Mouse (Mus musculus): Measurements from ENCODE around the gene Ankrd22. TPM values are rescaled to one million over a fixed set of nuclear protein-coding genes. Genes with fewer than 3 reads are reported as not detected.

Ankrd22 gene
- not detected in 2 replicates for polyA plus RNA-seq (2014; fragmentation: Nextera tagmentation; extraction: Ambion mirVana)

DNA sequence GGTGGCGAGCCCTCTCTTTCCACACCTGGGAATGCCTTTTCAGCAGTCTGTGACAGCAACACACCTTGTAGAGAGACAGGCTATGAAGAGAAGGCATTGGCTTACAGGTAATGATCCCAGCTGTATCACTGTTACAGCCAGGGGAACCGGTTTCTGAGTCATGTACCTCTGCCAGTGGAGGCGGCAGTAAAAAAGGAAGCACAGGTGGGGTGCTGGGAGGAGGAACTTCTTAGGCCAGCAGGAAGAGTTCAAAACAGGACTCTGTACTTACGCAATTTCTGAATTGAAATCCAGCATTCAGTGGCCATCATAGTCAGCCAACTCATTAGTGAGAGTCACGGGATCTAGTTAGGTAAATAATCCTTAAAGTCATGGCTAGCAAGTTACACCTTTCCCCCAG is at the start of gene Ankrd22:
Ankrd22 (minus strand) TSS at position 163 of the 400 bp plus-strand sequence.
- ATAC-seq (ENCODE audit: insufficient number of reproducible peaks, insufficient read depth, low FRiP score, low read depth) = no peak
- Histone ChIP-seq H3K9me3 (ENCODE audit: control insufficient read depth, low read length) (no peaks in the 10 kb centered on the region), H3K27ac (replicated peaks in 1 of 2; ENCODE audit: control insufficient read depth in 1 of 2, insufficient read depth in 1 of 2, low read depth in 2 of 2, low read length in 2 of 2) (no peak within 1 kb of the TSS), H3K9ac (ENCODE audit: low read length) (no peak within 1 kb of the TSS), H3K4me3 (ENCODE audit: control insufficient read depth in 1 of 2, insufficient read depth in 1 of 2, low read depth in 1 of 2, low read length in 2 of 2) (no peak within 1 kb of the TSS), H3K4me1 (ENCODE audit: control insufficient read depth in 2 of 2, insufficient read depth in 2 of 2, low read length in 2 of 2) (no peaks in the 10 kb centered on the region), H3K4me2 (ENCODE audit: low read length) (no peak within 1 kb of the TSS), H3K36me3 (ENCODE audit: control insufficient read depth, insufficient read depth, low read length) (no peaks in the 10 kb centered on the region), H3K27me3 (ENCODE audit: control insufficient read depth, insufficient read depth, low read length) (no peaks in the 10 kb centered on the region)
- 76% methylated on average over 5 of the region's 5 CpGs for WGBS

DNA sequence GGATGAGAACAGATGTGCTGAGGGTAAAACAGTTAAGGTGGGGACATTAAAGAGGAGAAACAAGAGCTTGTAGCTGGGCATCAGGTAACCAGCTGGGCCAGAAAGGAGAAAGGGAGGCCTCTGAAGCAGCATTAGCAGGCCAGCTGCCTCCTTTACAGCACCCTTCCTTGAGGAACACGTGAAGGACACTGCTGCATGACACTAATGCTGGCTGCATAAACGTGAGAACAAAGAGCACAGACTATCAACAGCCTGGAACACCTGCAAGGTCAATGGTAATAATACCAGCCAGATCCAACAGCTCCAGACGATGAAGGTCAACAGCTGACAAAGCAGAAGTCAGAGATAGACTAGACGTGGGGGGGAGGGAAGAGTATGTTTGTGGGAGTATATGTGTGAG is 48.3 kb upstream of the Ankrd22 start:
- no peak overlapping the region for H3K27ac ChIP-seq (replicated peaks in 1 of 2; ENCODE audit: control insufficient read depth in 1 of 2, insufficient read depth in 1 of 2, low read depth in 2 of 2, low read length in 2 of 2)
- no peaks in the 10 kb centered on the region for H3K36me3 ChIP-seq (ENCODE audit: control insufficient read depth, insufficient read depth, low read length)
- no peak overlapping the region for H3K9ac ChIP-seq (ENCODE audit: low read length)
- no peaks in the 10 kb centered on the region for H3K27me3 ChIP-seq (ENCODE audit: control insufficient read depth, insufficient read depth, low read length)
- H3K4me3 ChIP-seq (ENCODE audit: control insufficient read depth in 1 of 2, insufficient read depth in 1 of 2, low read depth in 1 of 2, low read length in 2 of 2) = no peak overlapping the region
- no peaks in the 10 kb centered on the region for H3K4me1 ChIP-seq (ENCODE audit: control insufficient read depth in 2 of 2, insufficient read depth in 2 of 2, low read length in 2 of 2)
- H3K9me3 ChIP-seq (ENCODE audit: control insufficient read depth, low read length) = no peaks in the 10 kb centered on the region
- WGBS = 46% methylated on average over 4 of the region's 4 CpGs
- ATAC-seq (ENCODE audit: insufficient number of reproducible peaks, insufficient read depth, low FRiP score, low read depth) = no peak
- no peak overlapping the region for H3K4me2 ChIP-seq (ENCODE audit: low read length)

DNA sequence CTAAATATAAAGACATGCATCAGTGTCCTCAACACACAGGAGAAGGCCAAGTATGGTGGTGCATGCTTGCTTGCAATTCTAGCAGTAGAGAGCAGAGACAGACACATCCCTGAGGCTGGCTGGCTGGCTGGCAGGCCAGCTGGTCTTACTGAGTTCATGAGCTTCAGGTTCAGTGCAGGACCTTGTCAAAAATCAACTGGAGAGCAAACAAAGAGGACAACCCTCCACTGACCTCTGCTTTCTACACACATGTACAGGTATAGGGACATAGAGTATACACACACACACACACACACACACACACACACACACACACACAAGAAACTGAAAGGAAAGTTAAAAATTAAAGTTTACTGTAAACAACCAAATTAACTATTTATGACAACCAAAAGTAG is 47.4 kb upstream of the Ankrd22 start:
- Histone ChIP-seq H3K9me3 (ENCODE audit: control insufficient read depth, low read length) (no peaks in the 10 kb centered on the region), H3K27ac (replicated peaks in 1 of 2; ENCODE audit: control insufficient read depth in 1 of 2, insufficient read depth in 1 of 2, low read depth in 2 of 2, low read length in 2 of 2) (no peak overlapping the region), H3K9ac (ENCODE audit: low read length) (no peak overlapping the region), H3K27me3 (ENCODE audit: control insufficient read depth, insufficient read depth, low read length) (no peaks in the 10 kb centered on the region), H3K4me3 (ENCODE audit: control insufficient read depth in 1 of 2, insufficient read depth in 1 of 2, low read depth in 1 of 2, low read length in 2 of 2) (no peak overlapping the region), H3K4me1 (ENCODE audit: control insufficient read depth in 2 of 2, insufficient read depth in 2 of 2, low read length in 2 of 2) (no peaks in the 10 kb centered on the region), H3K4me2 (ENCODE audit: low read length) (no peak overlapping the region), H3K36me3 (ENCODE audit: control insufficient read depth, insufficient read depth, low read length) (no peaks in the 10 kb centered on the region)
- ATAC-seq (ENCODE audit: insufficient number of reproducible peaks, insufficient read depth, low FRiP score, low read depth) = no peak

DNA sequence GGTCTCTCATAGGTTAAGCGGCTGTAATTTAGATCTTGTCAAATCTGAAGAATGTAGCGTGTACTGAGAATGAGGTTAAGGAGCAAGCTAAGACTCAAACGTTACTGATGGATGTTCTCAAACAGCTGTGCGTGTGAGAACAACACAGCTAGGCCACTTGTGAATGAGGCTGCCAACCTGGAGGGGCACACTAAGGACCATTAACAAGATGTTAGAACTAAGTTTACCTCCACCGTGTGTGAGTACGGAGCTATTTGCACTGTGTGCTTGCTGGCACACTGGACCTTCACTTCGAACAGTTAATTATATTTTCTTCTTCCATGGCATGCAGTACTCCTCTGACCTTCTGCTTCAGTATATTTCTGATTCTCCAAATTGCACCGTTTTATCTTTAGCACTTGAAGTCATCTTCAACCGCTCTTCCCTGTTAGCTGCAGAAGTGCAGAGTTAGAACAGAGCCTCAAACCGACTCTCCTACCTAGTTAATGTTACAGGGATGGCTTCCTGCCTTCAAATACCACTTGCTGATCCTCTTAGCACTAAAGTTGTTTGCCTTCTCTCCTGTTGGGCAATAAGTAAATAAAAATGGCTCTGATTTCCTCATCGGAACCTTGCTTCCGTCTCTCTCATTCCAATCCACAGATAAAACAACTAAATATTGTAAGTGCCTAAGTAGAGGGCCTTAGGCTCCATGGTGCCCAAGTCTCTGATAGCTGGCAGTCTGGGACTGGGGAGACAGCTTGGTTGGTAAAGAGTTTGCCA is 46.8 kb upstream of the Ankrd22 start:
- ATAC-seq (ENCODE audit: insufficient number of reproducible peaks, insufficient read depth, low FRiP score, low read depth) = no peak
- Histone ChIP-seq H3K4me3 (ENCODE audit: control insufficient read depth in 1 of 2, insufficient read depth in 1 of 2, low read depth in 1 of 2, low read length in 2 of 2) (no peak overlapping the region), H3K27me3 (ENCODE audit: control insufficient read depth, insufficient read depth, low read length) (no peaks in the 10 kb centered on the region), H3K27ac (replicated peaks in 1 of 2; ENCODE audit: control insufficient read depth in 1 of 2, insufficient read depth in 1 of 2, low read depth in 2 of 2, low read length in 2 of 2) (no peak overlapping the region), H3K9me3 (ENCODE audit: control insufficient read depth, low read length) (no peaks in the 10 kb centered on the region), H3K9ac (ENCODE audit: low read length) (no peak overlapping the region), H3K4me1 (ENCODE audit: control insufficient read depth in 2 of 2, insufficient read depth in 2 of 2, low read length in 2 of 2) (no peaks in the 10 kb centered on the region), H3K36me3 (ENCODE audit: control insufficient read depth, insufficient read depth, low read length) (no peaks in the 10 kb centered on the region), H3K4me2 (ENCODE audit: low read length) (no peak overlapping the region)
- 77% methylated on average over 12 of the region's 12 CpGs for WGBS

DNA sequence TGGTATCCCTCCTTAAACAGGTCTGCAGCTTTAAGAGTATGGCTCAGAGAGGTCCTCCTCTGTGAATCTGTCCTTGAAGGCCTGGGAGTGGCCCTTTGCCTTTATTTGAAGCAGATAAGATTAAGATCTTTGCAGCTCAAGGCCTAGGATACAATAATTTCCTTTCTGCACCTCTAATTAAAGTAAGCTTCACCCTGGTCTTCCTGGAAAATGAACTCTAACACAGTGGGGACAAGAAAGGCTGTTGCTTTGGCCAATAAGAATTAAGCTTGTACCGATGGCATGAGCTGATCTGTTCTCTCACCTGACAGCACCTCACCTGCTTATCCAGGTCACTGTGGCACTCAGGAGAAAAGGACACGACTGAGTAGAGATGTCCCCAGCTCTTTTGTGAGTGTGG is 45.0 kb upstream of the Ankrd22 start:
- Histone ChIP-seq H3K27ac (replicated peaks in 1 of 2; ENCODE audit: control insufficient read depth in 1 of 2, insufficient read depth in 1 of 2, low read depth in 2 of 2, low read length in 2 of 2) (no peak overlapping the region), H3K4me1 (ENCODE audit: control insufficient read depth in 2 of 2, insufficient read depth in 2 of 2, low read length in 2 of 2) (no peaks in the 10 kb centered on the region), H3K4me3 (ENCODE audit: control insufficient read depth in 1 of 2, insufficient read depth in 1 of 2, low read depth in 1 of 2, low read length in 2 of 2) (no peak overlapping the region), H3K9me3 (ENCODE audit: control insufficient read depth, low read length) (no peaks in the 10 kb centered on the region), H3K36me3 (ENCODE audit: control insufficient read depth, insufficient read depth, low read length) (no peaks in the 10 kb centered on the region), H3K4me2 (ENCODE audit: low read length) (no peak overlapping the region), H3K27me3 (ENCODE audit: control insufficient read depth, insufficient read depth, low read length) (no peaks in the 10 kb centered on the region), H3K9ac (ENCODE audit: low read length) (no peak overlapping the region)
- ATAC-seq (ENCODE audit: insufficient number of reproducible peaks, insufficient read depth, low FRiP score, low read depth) = no peak
- 56% methylated on average over 2 of the region's 2 CpGs for WGBS

DNA sequence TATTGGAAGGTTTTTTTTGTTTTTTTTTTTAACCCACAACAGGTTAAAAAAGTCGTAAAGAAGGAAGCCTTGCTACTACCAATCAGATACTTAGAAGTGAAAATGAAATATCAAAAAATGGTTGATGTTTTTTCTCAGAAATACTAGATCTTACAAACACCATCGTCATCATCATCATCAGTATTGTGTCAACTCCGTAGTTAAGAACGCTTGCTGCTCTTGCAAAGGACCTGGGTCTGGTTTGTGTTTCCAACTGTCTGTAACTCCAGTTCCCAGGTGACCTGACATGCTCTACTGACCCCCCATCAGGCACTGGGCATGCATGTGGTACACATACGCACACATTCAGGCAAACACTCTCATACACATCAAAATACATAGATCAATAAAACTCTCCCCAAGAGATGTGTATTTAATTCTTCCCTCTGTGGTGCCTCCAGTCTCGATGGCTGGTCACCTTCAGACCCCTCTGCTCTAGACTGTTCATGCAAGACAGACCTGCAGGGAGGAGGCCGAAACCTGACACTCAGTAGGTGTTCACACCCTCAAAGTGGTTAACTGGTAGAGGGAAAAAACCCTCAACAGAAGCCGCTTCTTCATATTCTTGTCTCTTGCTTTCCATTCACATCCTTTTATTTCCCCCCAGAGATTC is 44.2 kb upstream of the Ankrd22 start:
- H3K27me3 ChIP-seq (ENCODE audit: control insufficient read depth, insufficient read depth, low read length) = no peaks in the 10 kb centered on the region
- no peak overlapping the region for H3K4me3 ChIP-seq (ENCODE audit: control insufficient read depth in 1 of 2, insufficient read depth in 1 of 2, low read depth in 1 of 2, low read length in 2 of 2)
- no peaks in the 10 kb centered on the region for H3K36me3 ChIP-seq (ENCODE audit: control insufficient read depth, insufficient read depth, low read length)
- H3K4me2 ChIP-seq (ENCODE audit: low read length) = no peak overlapping the region
- WGBS = 82% methylated on average over 8 of the region's 8 CpGs
- H3K9ac ChIP-seq (ENCODE audit: low read length) = no peak overlapping the region
- H3K27ac ChIP-seq (replicated peaks in 1 of 2; ENCODE audit: control insufficient read depth in 1 of 2, insufficient read depth in 1 of 2, low read depth in 2 of 2, low read length in 2 of 2) = no peak overlapping the region
- no peak for ATAC-seq (ENCODE audit: insufficient number of reproducible peaks, insufficient read depth, low FRiP score, low read depth)
- no peaks in the 10 kb centered on the region for H3K9me3 ChIP-seq (ENCODE audit: control insufficient read depth, low read length)
- H3K4me1 ChIP-seq (ENCODE audit: control insufficient read depth in 2 of 2, insufficient read depth in 2 of 2, low read length in 2 of 2) = no peaks in the 10 kb centered on the region

DNA sequence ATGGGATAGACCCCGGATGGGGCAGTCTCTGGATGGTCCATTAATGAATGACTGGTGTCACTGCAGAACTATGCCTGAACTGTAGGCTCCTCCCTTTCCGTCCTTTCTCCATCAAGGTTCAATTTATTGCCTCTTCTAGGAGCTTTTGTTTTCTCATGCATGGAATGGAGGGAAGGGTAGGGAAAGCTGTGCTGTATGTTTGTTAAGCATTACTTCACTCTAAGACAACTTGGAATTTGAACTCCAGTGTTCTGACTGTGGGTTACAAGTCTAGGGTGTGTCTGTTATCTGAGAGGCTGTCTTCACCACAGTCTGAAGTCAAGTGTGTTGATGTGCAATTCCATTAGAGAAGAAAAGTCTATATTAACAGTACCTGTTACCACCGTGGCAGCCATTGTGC is 43.2 kb upstream of the Ankrd22 start:
- H3K4me2 ChIP-seq (ENCODE audit: low read length) = no peak overlapping the region
- no peak overlapping the region for H3K4me3 ChIP-seq (ENCODE audit: control insufficient read depth in 1 of 2, insufficient read depth in 1 of 2, low read depth in 1 of 2, low read length in 2 of 2)
- H3K27me3 ChIP-seq (ENCODE audit: control insufficient read depth, insufficient read depth, low read length) = no peaks in the 10 kb centered on the region
- no peaks in the 10 kb centered on the region for H3K4me1 ChIP-seq (ENCODE audit: control insufficient read depth in 2 of 2, insufficient read depth in 2 of 2, low read length in 2 of 2)
- WGBS = 61% methylated on average over 3 of the region's 3 CpGs
- no peak overlapping the region for H3K27ac ChIP-seq (replicated peaks in 1 of 2; ENCODE audit: control insufficient read depth in 1 of 2, insufficient read depth in 1 of 2, low read depth in 2 of 2, low read length in 2 of 2)
- H3K9me3 ChIP-seq (ENCODE audit: control insufficient read depth, low read length) = no peaks in the 10 kb centered on the region
- no peak overlapping the region for H3K9ac ChIP-seq (ENCODE audit: low read length)
- no peak for ATAC-seq (ENCODE audit: insufficient number of reproducible peaks, insufficient read depth, low FRiP score, low read depth)
- no peaks in the 10 kb centered on the region for H3K36me3 ChIP-seq (ENCODE audit: control insufficient read depth, insufficient read depth, low read length)
